Mouse (Mus musculus) stomach, embryonic 15.5 days (tissue): ENCODE data around the gene Cyp19a1. TPM values are rescaled to one million over a fixed set of nuclear protein-coding genes. Genes with fewer than 3 reads are reported as not detected.

Source experiments
- ATAC-seq: fragments of 200-750 bp; cut with Nextera tagmentation; 2 replicates; pipeline ENCODE4 v1.8.0; 2017; ENCODE audit warnings: low read depth, moderate number of reproducible peaks, moderate TSS enrichment; ENCODE audit not compliant: insufficient read depth, low FRiP score
- H3K27ac ChIP-seq: fragments of 300-500 bp; sonication (generic); 2 replicates; pipeline ENCODE4 v1.5.1; 2015; ENCODE audit warnings: mild to moderate bottlenecking, inconsistent platforms
- H3K27me3 ChIP-seq: fragments of 300-500 bp; sonication (generic); replicated peaks from 2 replicates; pipeline ENCODE4 v1.6.1; 2015; ENCODE audit warnings: inconsistent platforms
- H3K36me3 ChIP-seq: fragments of 300-500 bp; sonication (generic); 2 replicates; pipeline ENCODE4 v1.6.1; 2015; ENCODE audit warnings: inconsistent platforms
- H3K4me1 ChIP-seq: fragments of 300-500 bp; sonication (generic); 2 replicates; pipeline ENCODE4 v1.6.1; 2015; ENCODE audit warnings: inconsistent platforms
- H3K4me2 ChIP-seq: fragments of 300-500 bp; sonication (generic); 2 replicates; pipeline ENCODE4 v1.6.1; 2015; ENCODE audit warnings: mild to moderate bottlenecking, inconsistent platforms
- H3K4me3 ChIP-seq: fragments of 300-500 bp; sonication (generic); replicated peaks from 2 replicates; pipeline ENCODE4 v1.5.1; 2015; ENCODE audit warnings: inconsistent platforms
- H3K9ac ChIP-seq: fragments of 300-500 bp; sonication (generic); 2 replicates; pipeline ENCODE4 v1.6.1; 2015; ENCODE audit warnings: inconsistent platforms
- H3K9me3 ChIP-seq: fragments of 300-500 bp; sonication (generic); 2 replicates; pipeline ENCODE4 v1.6.1; 2016; ENCODE audit warnings: inconsistent platforms
- WGBS: fragments of 180-500 bp; shearing (Covaris S2); methylation state at CpG from one replicate; pipeline ENCODE4 v1.1.7; 2015; 5-methylcytosine and 5-hydroxymethylcytosine counted together
- polyA plus RNA-seq: library from polyadenylated mRNA; unstranded; fragments of >200 nt; fragmentation: Nextera tagmentation; extraction: Ambion mirVana; gene quantifications from 2 replicates; pipeline ENCODE4 v1.2.1, GENCODE M21; 2015

The Cyp19a1 gene
- not detected in 2 replicates for polyA plus RNA-seq

DNA sequence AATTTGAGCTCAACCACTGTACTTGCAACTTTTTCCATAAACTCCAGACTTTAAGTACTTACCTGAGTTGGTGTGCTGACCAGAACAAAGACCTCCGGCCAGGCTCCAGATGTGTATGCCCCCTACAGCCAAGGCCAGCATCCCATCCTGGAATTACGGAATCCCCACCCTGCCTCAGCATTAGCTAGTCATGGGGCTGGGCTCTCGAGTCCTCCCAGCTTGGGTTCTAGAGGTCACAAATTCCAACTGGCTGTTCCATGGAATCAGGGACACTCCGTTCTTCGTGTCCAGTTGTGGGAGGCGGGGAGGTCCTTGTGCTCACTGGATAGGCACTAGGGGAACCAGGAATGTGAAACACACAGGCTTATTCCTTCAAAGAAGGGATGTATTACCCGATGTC, at the start of gene Cyp19a1:
Cyp19a1 (minus strand) TSS at position 101 of the 400 bp plus-strand sequence.
- no peaks in the 10 kb centered on the region for H3K27me3 ChIP-seq
- H3K27ac ChIP-seq = no peak within 1 kb of the TSS
- H3K36me3 ChIP-seq = no peaks in the 10 kb centered on the region
- no peaks in the 10 kb centered on the region for H3K9me3 ChIP-seq
- H3K9ac ChIP-seq = no peak within 1 kb of the TSS
- no peak for ATAC-seq
- no peaks in the 10 kb centered on the region for H3K4me1 ChIP-seq
- no peak within 1 kb of the TSS for H3K4me3 ChIP-seq
- no peak within 1 kb of the TSS for H3K4me2 ChIP-seq
- 81% methylated on average over 7 of the region's 7 CpGs for WGBS

DNA sequence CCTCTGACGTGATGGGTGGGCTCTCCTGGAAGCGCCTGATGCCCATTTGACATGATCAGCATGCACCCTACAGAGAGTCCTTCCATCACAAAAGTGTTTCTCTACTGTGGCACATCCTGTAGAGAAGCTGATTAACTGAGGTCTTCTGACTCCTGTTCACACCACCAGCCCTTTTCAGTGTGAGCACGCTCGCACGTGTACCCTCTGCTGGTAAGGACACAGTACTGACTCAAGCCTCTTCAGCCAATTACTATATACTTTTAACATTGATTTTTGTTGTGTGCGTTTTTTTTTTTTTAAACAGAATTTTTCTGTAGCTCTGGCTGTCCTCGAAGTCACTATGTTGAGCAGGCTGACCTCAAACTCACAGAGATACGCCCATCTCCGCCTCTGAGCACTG, 48.5 kb upstream of the Cyp19a1 start:
- Histone ChIP-seq H3K4me1 (no peaks in the 10 kb centered on the region), H3K9me3 (no peaks in the 10 kb centered on the region), H3K4me3 (no peak overlapping the region), H3K4me2 (no peak overlapping the region), H3K9ac (no peak overlapping the region), H3K36me3 (no peaks in the 10 kb centered on the region), H3K27me3 (no peaks in the 10 kb centered on the region), H3K27ac (no peak overlapping the region)
- 70% methylated on average over 9 of the region's 9 CpGs for WGBS
- no peak for ATAC-seq

DNA sequence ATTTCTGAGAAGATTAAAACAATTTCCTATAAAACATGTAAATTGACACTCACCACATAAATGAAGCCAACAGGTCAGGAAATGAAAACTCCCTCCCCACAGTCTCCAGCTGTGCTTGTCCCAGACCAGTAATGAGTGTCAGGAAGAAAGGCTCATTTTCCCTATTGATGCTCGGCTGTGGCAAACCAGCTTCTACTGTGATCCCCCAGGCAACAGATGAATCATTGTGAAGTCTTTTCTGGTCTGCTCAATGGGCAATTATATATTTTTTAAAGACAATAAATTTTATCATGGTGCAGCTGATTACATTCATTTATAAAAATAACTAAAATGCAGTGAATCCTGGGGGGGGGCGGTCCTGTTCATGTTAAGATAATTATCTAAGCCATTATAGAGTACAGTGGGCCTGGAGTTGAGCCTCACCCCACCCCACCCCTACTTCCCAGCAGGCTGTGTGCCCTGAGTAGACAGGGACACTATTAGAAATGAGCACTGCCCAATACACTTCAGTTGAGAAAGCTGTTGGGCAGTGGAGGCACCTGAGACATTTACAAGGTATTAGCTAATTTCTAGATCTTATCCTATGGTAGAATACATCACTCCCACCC, 40.9 kb upstream of the Cyp19a1 start:
- Histone ChIP-seq H3K27me3 (no peaks in the 10 kb centered on the region), H3K4me2 (no peak overlapping the region), H3K9ac (no peak overlapping the region), H3K4me3 (no peak overlapping the region), H3K4me1 (no peaks in the 10 kb centered on the region), H3K27ac (no peak overlapping the region), H3K9me3 (no peaks in the 10 kb centered on the region), H3K36me3 (no peaks in the 10 kb centered on the region)
- no peak for ATAC-seq
- WGBS = 61% methylated on average over 2 of the region's 2 CpGs

DNA sequence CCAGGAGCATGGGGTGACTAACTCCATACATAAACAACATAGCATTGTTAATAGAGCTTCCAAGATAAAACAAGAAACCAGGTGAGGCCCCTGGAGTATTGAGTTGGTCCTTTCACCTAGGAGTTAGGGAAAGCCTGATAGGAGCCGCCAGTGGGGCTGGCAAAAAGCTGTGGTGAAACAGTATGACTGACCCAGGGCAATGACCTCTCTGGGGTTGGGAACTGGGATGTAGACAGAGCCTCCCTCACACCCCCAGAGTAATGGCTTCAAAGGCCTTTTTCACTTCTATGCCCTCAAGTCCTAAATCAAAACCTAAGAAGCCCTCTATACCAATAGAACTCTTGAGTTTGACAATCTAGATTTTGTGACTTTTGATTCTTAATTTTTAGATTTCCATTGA, 40.3 kb upstream of the Cyp19a1 start:
- H3K27me3 ChIP-seq = no peaks in the 10 kb centered on the region
- 64% methylated on average over 1 of the region's 1 CpGs for WGBS
- ATAC-seq = no peak

DNA sequence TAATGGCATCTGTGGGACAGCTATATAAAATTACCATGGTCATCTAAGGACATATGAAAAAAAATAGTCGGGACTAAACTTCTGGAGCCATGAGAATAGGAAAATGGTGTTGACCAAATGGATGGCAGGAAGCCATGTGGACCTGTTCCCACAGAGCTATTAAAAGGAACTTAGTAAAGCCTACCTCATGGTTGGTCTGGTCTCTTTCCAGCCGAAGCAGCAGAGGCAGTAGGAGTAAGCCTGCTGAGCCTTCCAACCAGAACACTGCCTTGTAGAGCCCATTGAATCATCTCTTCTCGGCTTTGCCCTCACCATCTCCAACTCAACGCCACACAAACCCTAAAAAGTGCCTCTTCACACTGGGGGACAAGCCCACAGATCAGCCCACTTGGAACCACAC, 33.3 kb upstream of the Cyp19a1 start:
- Histone ChIP-seq H3K27ac (no peak overlapping the region), H3K4me3 (no peak overlapping the region), H3K9ac (no peak overlapping the region), H3K9me3 (no peaks in the 10 kb centered on the region), H3K36me3 (no peaks in the 10 kb centered on the region), H3K4me2 (no peak overlapping the region), H3K4me1 (no peaks in the 10 kb centered on the region), H3K27me3 (no peaks in the 10 kb centered on the region)
- no peak for ATAC-seq
- 79% methylated on average over 4 of the region's 4 CpGs for WGBS

More for the DNA sequence above, 40.3 kb upstream of the Cyp19a1 start:
- H3K27ac ChIP-seq = no peak overlapping the region
- H3K4me3 ChIP-seq = no peak overlapping the region
- H3K9me3 ChIP-seq = no peaks in the 10 kb centered on the region
- no peak overlapping the region for H3K4me2 ChIP-seq
- H3K4me1 ChIP-seq = no peaks in the 10 kb centered on the region
- H3K36me3 ChIP-seq = no peaks in the 10 kb centered on the region
- no peak overlapping the region for H3K9ac ChIP-seq

DNA sequence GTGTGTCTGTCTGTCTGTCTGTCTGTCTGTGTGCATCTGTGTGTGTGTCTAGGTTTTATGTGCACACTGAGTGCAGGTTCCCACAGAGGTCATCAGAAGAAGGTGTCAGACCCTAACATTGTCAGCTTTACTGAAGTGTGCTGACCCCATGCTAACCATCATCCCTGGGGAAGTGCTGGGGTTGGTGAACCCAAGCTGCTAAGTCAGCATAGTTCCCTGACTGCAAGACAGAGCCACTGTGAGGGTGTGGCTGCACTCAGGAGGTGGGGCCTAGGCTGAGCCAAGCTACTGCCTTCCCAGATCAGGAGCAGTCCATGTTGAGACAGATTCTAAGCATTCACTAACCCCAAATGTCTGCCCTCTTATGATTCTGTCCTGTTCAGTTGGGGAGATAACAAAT, 31.9 kb upstream of the Cyp19a1 start:
- Histone ChIP-seq H3K27ac (no peak overlapping the region), H3K9ac (no peak overlapping the region)
- ATAC-seq = no peak

DNA sequence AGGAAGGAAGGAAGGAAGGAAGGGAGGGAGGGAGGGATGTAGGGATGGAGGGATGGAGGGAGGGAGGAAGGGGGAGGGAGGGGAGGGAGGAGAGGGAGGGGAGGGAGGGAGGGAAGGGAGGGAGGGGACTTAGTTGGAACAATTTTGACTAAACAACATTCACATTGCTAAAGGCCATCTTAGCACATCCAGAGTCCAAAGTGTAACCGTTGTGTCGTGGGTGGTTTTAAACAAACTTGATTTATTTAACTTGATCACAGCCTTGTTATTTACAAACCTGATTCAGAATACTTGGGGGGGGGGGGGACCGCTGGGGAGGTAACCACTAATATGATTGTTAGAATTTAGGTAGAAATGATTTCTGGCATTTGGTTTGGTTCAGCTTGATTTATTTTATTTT, 31.5 kb upstream of the Cyp19a1 start:
- Histone ChIP-seq H3K27ac (no peak overlapping the region), H3K4me1 (no peaks in the 10 kb centered on the region), H3K36me3 (no peaks in the 10 kb centered on the region), H3K4me3 (no peak overlapping the region), H3K9me3 (no peaks in the 10 kb centered on the region), H3K27me3 (no peaks in the 10 kb centered on the region), H3K9ac (no peak overlapping the region), H3K4me2 (no peak overlapping the region)
- WGBS = 53% methylated on average over 3 of the region's 3 CpGs
- no peak for ATAC-seq

More for the DNA sequence above, 31.9 kb upstream of the Cyp19a1 start:
- Histone ChIP-seq H3K4me3 (no peak overlapping the region), H3K9me3 (no peaks in the 10 kb centered on the region), H3K27me3 (no peaks in the 10 kb centered on the region), H3K4me1 (no peaks in the 10 kb centered on the region), H3K36me3 (no peaks in the 10 kb centered on the region), H3K4me2 (no peak overlapping the region)

DNA sequence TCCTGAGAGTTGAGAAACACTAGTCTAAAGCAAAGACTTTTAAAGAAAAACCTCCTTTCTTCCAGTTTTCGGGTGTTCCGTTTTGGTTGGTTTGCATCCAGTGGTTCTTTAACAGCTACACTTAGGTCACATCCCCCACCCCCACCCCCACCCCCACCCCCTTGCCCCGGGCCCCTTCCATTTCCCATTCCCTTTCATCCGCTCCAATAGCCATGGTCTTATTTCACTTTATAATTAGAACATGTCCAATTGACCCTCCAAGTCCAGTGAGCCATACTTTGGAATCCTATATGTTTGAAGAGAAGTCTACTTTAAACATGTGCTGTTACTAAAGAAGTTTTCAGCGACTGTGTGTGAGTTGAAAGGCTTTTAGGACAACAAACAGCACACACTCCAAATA, 19.9 kb upstream of the Cyp19a1 start:
- Histone ChIP-seq H3K9ac (no peak overlapping the region), H3K27ac (no peak overlapping the region), H3K4me2 (no peak overlapping the region), H3K4me1 (peaks cover 7% of the 10 kb centered on the region), H3K9me3 (no peaks in the 10 kb centered on the region), H3K27me3 (peaks cover 24% of the 10 kb centered on the region), H3K36me3 (no peaks in the 10 kb centered on the region), H3K4me3 (no peak overlapping the region)
- no peak for ATAC-seq
- 68% methylated on average over 5 of the region's 5 CpGs for WGBS

DNA sequence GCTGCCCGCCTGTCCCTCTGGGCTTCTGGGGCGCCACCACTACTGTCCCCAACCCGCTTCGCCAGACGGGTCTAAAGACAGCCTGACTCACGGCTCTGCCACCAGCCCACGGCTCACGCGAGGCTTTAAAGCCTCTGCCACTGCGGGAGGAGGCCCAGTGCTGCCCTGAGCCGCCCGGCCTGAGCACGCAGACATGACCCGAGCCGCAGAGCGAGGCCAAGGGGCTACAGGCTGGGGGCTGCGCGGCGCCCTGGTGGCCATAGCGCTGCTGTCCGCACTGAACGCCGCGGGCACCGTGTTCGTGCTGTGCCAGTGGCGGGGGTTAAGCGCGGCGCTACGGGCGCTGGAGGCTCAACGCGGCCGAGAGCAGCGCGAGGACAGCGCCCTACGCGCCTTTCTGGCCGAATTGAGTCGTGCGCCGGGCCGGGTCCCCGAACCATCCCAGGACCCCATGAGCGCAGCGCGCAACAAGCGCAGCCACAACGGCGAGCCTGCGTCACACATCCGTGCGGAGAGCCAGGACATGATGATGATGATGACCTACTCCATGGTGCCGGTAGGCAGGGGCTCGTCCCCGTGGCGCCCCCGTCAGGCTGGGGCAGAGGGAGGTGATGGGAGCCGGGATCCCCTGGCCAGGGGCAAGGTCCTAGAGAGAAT, 18.5 kb upstream of the Cyp19a1 start, which contains the start of gene Gldn:
Gldn (plus strand) TSS at position 156 of the 657 bp plus-strand sequence.
- peak within 1 kb of the TSS; percentile 64 for H3K4me2 ChIP-seq
- WGBS = 2% methylated on average over 61 of the region's 61 CpGs
- H3K36me3 ChIP-seq = no peaks in the 10 kb centered on the region
- H3K27ac ChIP-seq = no peak within 1 kb of the TSS
- no peaks in the 10 kb centered on the region for H3K9me3 ChIP-seq
- no peak for ATAC-seq
- peaks cover 24% of the 10 kb centered on the region for H3K27me3 ChIP-seq
- H3K4me1 ChIP-seq = peaks cover 7% of the 10 kb centered on the region
- no peak within 1 kb of the TSS for H3K9ac ChIP-seq
- peak within 1 kb of the TSS; percentile 30 for H3K4me3 ChIP-seq

DNA sequence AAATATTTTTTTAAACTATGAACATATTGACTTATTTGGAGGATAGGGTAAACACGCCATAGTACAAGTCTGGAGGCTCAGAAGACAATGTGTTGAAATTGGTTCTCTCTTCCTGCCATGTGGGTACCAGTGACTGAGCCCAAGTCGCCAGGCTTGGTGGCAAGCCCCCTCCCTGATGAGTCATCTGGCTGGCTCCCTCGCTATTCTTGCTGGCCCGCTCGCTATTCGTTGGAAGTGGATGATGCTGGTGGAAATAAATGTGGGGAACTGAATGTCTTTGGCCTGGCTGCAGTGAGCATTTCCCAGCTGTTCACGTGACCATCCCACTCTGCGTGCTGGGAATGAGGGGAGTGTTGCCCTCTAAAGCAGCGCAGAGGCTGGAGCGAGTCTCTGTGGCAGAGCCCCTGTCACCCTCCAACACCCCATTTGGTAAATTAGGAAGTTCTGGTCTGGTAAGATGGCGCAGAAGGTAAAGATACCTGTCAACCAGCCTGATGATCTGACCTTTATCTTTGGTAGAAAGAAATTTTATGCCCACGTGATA, 11.2 kb upstream of the Cyp19a1 start:
- Histone ChIP-seq H3K27ac (no peak overlapping the region), H3K4me1 (no peaks in the 10 kb centered on the region), H3K27me3 (no peaks in the 10 kb centered on the region), H3K36me3 (no peaks in the 10 kb centered on the region), H3K4me3 (no peak overlapping the region), H3K9ac (no peak overlapping the region), H3K4me2 (no peak overlapping the region), H3K9me3 (no peaks in the 10 kb centered on the region)
- ATAC-seq = no peak
- WGBS = 83% methylated on average over 12 of the region's 12 CpGs

DNA sequence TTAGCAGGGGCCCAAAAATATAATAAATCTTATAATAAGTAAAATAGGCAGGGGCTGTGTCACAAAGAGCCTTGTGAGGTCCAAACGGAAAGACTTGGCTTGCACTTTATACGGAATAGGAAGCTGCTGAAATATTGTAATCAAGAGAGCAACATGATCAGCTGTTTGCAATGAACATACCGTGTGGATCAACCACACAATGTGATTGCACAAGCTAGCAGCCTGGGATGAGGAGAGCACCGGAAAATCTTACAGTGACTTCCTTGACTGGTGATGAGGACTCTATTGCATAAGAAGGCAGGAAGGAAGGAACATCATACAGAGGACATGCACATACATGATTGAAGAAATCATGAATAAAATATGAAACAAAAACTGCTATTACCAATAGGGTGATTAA, 7.4 kb upstream of the Cyp19a1 start:
- ATAC-seq = no peak
- WGBS = 87% methylated on average over 4 of the region's 4 CpGs
- H3K9me3 ChIP-seq = no peaks in the 10 kb centered on the region
- no peaks in the 10 kb centered on the region for H3K4me1 ChIP-seq
- H3K36me3 ChIP-seq = no peaks in the 10 kb centered on the region
- no peaks in the 10 kb centered on the region for H3K27me3 ChIP-seq
- no peak overlapping the region for H3K27ac ChIP-seq
- no peak overlapping the region for H3K4me3 ChIP-seq
- no peak overlapping the region for H3K9ac ChIP-seq
- no peak overlapping the region for H3K4me2 ChIP-seq

DNA sequence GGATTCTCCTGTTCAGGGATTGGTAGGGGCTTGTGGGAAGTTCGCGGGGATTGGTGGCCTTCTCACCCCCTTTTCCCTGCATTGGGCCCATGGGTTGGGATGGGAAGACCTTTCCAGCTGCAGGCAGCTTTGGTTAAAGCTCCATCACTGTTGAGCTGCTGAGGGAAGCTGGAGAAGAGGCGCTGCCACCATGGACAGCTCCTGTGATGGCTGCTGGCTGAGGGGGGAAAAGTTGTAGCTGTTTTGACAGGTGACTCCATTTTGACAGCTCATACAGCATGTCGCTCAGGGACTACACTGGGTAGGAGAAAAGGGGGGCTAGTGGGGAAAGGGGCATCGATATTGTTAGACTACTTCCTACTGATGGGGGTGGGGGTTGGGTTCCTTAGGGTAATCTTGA, 3.0 kb upstream of the Cyp19a1 start:
- H3K9me3 ChIP-seq = no peaks in the 10 kb centered on the region
- no peak for ATAC-seq
- H3K4me1 ChIP-seq = no peaks in the 10 kb centered on the region
- H3K27ac ChIP-seq = no peak overlapping the region
- H3K36me3 ChIP-seq = no peaks in the 10 kb centered on the region
- 40% methylated on average over 5 of the region's 5 CpGs for WGBS
- no peak overlapping the region for H3K9ac ChIP-seq
- H3K27me3 ChIP-seq = no peaks in the 10 kb centered on the region
- H3K4me2 ChIP-seq = no peak overlapping the region
- no peak overlapping the region for H3K4me3 ChIP-seq
